Mouse (Mus musculus): ENCODE results near the gene March10. TPM values are rescaled to one million over a fixed set of nuclear protein-coding genes. Genes with fewer than 3 reads are reported as not detected.
A peak's percentile ranks its signal among the peaks of the same experiment; 100 is the strongest.

The March10 gene
- polyA plus RNA-seq, 1 experiment from 2014 or later: not detected

DNA sequence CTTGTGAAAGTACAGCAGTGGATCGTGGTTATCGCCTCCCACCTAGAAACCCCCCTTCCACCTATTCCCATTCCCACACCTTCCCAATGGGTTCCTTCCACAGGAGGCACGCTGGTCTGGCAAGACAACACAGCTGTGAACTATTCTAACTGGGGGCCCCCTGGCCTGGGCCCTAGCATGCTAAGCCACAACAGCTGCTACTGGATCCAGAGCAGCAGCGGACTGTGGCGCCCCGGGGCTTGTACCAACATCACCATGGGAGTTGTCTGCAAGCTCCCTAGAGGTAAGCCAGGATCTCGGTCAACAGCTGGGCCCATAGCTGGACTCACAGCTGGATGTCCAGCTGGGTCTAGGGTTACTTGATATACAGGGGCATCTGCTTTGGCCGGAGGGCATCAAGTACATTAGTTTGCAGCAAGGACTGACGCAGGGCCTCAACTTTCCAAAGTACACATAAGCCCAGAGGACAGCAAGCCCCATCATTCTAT lies 108.0 kb downstream of the March10 start:
- H3K27ac ChIP-seq (ENCODE audit: low read length): no peak overlapping the region
- H3K4me3 ChIP-seq (replicated peaks; ENCODE audit: low read length): no peak overlapping the region
- no peak overlapping the region for H3K9ac ChIP-seq (ENCODE audit: low read length)
- WGBS: 88% methylated on average over 9 of the region's 9 CpGs
- ATAC-seq (ENCODE audit: insufficient read depth, low FRiP score): no peak
- no peaks in the 10 kb centered on the region for H3K36me3 ChIP-seq (ENCODE audit: control insufficient read depth, insufficient read depth, low read length)
- H3K9me3 ChIP-seq (replicated peaks; ENCODE audit: control insufficient read depth, low read length): no peaks in the 10 kb centered on the region
- H3K4me1 ChIP-seq (ENCODE audit: control insufficient read depth, insufficient read depth, low read length): peaks cover 14% of the 10 kb centered on the region
- H3K4me2 ChIP-seq (ENCODE audit: low read depth, low read length): no peak overlapping the region
- no peaks in the 10 kb centered on the region for H3K27me3 ChIP-seq (ENCODE audit: control insufficient read depth, insufficient read depth, low read length)

DNA sequence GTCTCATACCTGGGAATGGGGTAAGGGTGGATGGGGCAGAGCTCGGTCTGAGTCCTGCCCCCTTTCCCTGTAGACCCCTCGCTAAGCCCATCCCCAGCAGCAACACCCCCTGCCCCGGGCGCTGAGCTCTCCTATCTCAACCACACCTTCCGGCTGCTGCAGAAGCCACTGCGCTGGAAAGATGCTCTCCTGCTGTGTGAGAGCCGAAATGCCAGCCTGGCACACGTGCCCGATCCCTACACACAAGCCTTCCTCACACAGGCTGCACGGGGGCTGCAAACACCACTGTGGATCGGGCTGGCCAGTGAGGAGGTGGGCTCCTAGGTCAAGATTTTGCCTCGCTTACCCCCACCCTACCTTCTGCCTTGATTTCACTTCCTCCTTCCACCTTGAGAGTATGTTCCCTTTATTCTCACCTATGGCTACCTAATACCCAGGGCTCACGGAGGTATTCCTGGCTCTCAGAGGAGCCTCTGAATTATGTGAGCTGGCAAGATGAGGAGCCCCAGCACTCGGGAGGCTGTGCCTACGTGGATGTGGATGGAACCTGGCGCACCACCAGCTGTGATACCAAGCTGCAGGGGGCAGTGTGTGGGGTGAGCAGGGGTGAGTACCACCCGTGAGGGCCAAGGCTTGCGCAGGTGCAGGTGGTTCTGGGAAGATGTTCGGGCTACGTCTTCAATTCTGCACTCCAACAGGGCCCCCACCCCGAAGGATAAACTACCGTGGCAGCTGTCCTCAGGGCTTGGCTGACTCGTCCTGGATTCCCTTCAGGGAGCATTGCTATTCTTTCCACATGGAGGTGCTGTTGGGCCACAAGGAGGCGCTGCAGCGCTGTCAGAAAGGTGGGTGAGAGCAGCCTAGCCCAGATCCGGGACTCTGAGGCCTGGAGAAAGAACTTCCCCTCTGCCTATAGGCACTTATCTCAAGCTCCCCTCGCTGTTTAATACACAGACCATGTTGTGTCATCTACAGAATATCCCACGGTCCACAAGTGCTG lies 109.1 kb downstream of the March10 start:
- H3K9ac ChIP-seq (ENCODE audit: low read length): no peak overlapping the region; the same call in 1 of the 2 replicates
- no peaks in the 10 kb centered on the region for H3K27me3 ChIP-seq (ENCODE audit: control insufficient read depth, insufficient read depth, low read length)
- H3K27ac ChIP-seq (ENCODE audit: low read length): no peak overlapping the region
- H3K36me3 ChIP-seq (ENCODE audit: control insufficient read depth, insufficient read depth, low read length): no peaks in the 10 kb centered on the region
- H3K4me2 ChIP-seq (ENCODE audit: low read depth, low read length): no peak overlapping the region
- H3K9me3 ChIP-seq (replicated peaks; ENCODE audit: control insufficient read depth, low read length): no peaks in the 10 kb centered on the region
- ATAC-seq (ENCODE audit: insufficient read depth, low FRiP score): peak; percentile 55; the same call in 1 of the 2 replicates
- H3K4me3 ChIP-seq (replicated peaks; ENCODE audit: low read length): no peak overlapping the region
- peaks cover 3% of the 10 kb centered on the region for H3K4me1 ChIP-seq (ENCODE audit: control insufficient read depth, insufficient read depth, low read length)
- 56% methylated on average over 28 of the region's 28 CpGs for WGBS

GRCm38 (mm10) chr11:105345284-105345683 lies 111.3 kb downstream of the March10 start:
- Histone ChIP-seq H3K4me2 (ENCODE audit: low read depth, low read length) (no peak overlapping the region), H3K9me3 (replicated peaks; ENCODE audit: control insufficient read depth, low read length) (no peaks in the 10 kb centered on the region), H3K4me3 (replicated peaks; ENCODE audit: low read length) (no peak overlapping the region), H3K9ac (ENCODE audit: low read length) (no peak overlapping the region), H3K27me3 (ENCODE audit: control insufficient read depth, insufficient read depth, low read length) (no peaks in the 10 kb centered on the region), H3K27ac (ENCODE audit: low read length) (no peak overlapping the region), H3K36me3 (ENCODE audit: control insufficient read depth, insufficient read depth, low read length) (no peaks in the 10 kb centered on the region), H3K4me1 (ENCODE audit: control insufficient read depth, insufficient read depth, low read length) (no peaks in the 10 kb centered on the region)
- no peak for ATAC-seq (ENCODE audit: insufficient read depth, low FRiP score)
- 81% methylated on average over 2 of the region's 2 CpGs for WGBS

- no peaks in the 10 kb centered on the region for H3K36me3 ChIP-seq (ENCODE audit: control insufficient read depth, insufficient read depth, low read length)
- no peak overlapping the region for H3K27ac ChIP-seq (ENCODE audit: low read length)
- no peaks in the 10 kb centered on the region for H3K27me3 ChIP-seq (ENCODE audit: control insufficient read depth, insufficient read depth, low read length)
- H3K4me2 ChIP-seq (ENCODE audit: low read depth, low read length): no peak overlapping the region
- no peak overlapping the region for H3K9ac ChIP-seq (ENCODE audit: low read length)
- H3K4me3 ChIP-seq (replicated peaks; ENCODE audit: low read length): no peak overlapping the region
- WGBS: 76% methylated on average over 12 of the region's 12 CpGs
- H3K9me3 ChIP-seq (replicated peaks; ENCODE audit: control insufficient read depth, low read length): no peaks in the 10 kb centered on the region
- no peak for ATAC-seq (ENCODE audit: insufficient read depth, low FRiP score)
- no peaks in the 10 kb centered on the region for H3K4me1 ChIP-seq (ENCODE audit: control insufficient read depth, insufficient read depth, low read length)
These were observed 117.7 kb downstream of the March10 start for GRCm38 (mm10) chr11:105338596-105339390.

- 43% methylated on average over 8 of the region's 8 CpGs for WGBS
- Histone ChIP-seq H3K36me3 (ENCODE audit: control insufficient read depth, insufficient read depth, low read length) (no peaks in the 10 kb centered on the region), H3K27ac (ENCODE audit: low read length) (no peak overlapping the region; the same call in 1 of the 2 replicates), H3K4me1 (ENCODE audit: control insufficient read depth, insufficient read depth, low read length) (peaks cover 5% of the 10 kb centered on the region; the same call in 1 of the 2 replicates), H3K27me3 (ENCODE audit: control insufficient read depth, insufficient read depth, low read length) (no peaks in the 10 kb centered on the region), H3K4me2 (ENCODE audit: low read depth, low read length) (no peak overlapping the region), H3K9me3 (replicated peaks; ENCODE audit: control insufficient read depth, low read length) (no peaks in the 10 kb centered on the region), H3K4me3 (replicated peaks; ENCODE audit: low read length) (no peak overlapping the region), H3K9ac (ENCODE audit: low read length) (no peak overlapping the region)
- peak; percentile 47; the same call in 1 of the 2 replicates for ATAC-seq (ENCODE audit: insufficient read depth, low FRiP score)
These were observed 122.5 kb downstream of the March10 start for GRCm38 (mm10) chr11:105333867-105334670.

DNA sequence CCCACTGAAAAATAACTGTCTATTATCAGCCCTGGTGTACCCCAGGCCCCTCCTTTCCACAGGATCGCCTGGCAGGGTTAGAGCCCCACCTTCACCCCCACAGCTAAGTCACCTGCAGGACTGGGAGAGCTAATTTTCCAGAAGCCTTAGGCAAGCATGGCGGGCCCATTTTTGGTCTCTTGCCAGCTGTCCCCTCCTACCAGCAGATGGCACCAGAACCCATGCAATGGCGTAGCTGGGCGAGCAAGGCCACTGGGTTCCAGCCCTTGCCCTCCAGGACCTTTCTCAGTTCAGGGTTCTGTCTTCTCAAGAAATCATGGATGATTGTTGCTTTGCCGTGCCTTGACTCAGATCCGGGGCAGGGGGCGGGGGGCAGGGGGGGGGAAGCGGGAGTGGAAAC lies 124.1 kb downstream of the March10 start:
- ATAC-seq (ENCODE audit: insufficient read depth, low FRiP score): no peak
- Histone ChIP-seq H3K4me1 (ENCODE audit: control insufficient read depth, insufficient read depth, low read length) (peaks cover 5% of the 10 kb centered on the region; the same call in 1 of the 2 replicates), H3K9me3 (replicated peaks; ENCODE audit: control insufficient read depth, low read length) (no peaks in the 10 kb centered on the region), H3K27me3 (ENCODE audit: control insufficient read depth, insufficient read depth, low read length) (no peaks in the 10 kb centered on the region), H3K4me2 (ENCODE audit: low read depth, low read length) (no peak overlapping the region), H3K27ac (ENCODE audit: low read length) (no peak overlapping the region), H3K9ac (ENCODE audit: low read length) (no peak overlapping the region), H3K36me3 (ENCODE audit: control insufficient read depth, insufficient read depth, low read length) (no peaks in the 10 kb centered on the region), H3K4me3 (replicated peaks; ENCODE audit: low read length) (no peak overlapping the region)
- 62% methylated on average over 8 of the region's 8 CpGs for WGBS

- 33% methylated on average over 10 of the region's 10 CpGs for whole genome bisulfite sequencing
- H3K27ac ChIP-seq (ENCODE audit: low read length): no peak overlapping the region
These were observed 124.8 kb downstream of the March10 start for GRCm38 (mm10) chr11:105331732-105332131.

DNA sequence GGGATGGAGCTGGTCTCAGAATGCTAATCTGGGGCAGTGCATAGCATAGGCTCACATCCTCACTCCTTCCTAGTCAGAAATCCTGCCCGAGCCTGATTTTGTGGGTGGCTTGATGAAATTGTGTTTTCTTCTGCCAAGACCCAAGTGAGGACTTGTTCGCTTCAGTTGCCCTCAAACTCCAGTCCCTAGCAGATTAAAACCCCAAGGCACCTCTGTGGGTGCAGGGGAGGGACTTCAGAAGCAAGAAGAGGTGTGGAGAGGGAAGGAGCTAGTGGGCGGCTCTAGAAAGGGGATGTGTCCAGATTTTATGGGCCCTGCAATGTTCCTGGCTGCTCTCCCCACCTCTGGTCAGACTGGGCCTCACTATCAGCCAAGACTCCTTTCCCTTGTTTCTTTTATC lies 125.4 kb downstream of the March10 start:
- no peaks in the 10 kb centered on the region for H3K27me3 ChIP-seq (ENCODE audit: control insufficient read depth, insufficient read depth, low read length)
- no peak overlapping the region for H3K4me3 ChIP-seq (replicated peaks; ENCODE audit: low read length)
- no peak for ATAC-seq (ENCODE audit: insufficient read depth, low FRiP score)
- no peak overlapping the region for H3K9ac ChIP-seq (ENCODE audit: low read length)
- H3K36me3 ChIP-seq (ENCODE audit: control insufficient read depth, insufficient read depth, low read length): no peaks in the 10 kb centered on the region
- WGBS: 83% methylated on average over 3 of the region's 3 CpGs
- peaks cover 5% of the 10 kb centered on the region; the same call in 1 of the 2 replicates for H3K4me1 ChIP-seq (ENCODE audit: control insufficient read depth, insufficient read depth, low read length)
- H3K27ac ChIP-seq (ENCODE audit: low read length): peak overlapping the region; percentile 69; the same call in 1 of the 2 replicates
- H3K9me3 ChIP-seq (replicated peaks; ENCODE audit: control insufficient read depth, low read length): no peaks in the 10 kb centered on the region
- no peak overlapping the region for H3K4me2 ChIP-seq (ENCODE audit: low read depth, low read length)

More at GRCm38 (mm10) chr11:105331732-105332131, 124.8 kb downstream of the March10 start:
- Histone ChIP-seq H3K36me3 (ENCODE audit: control insufficient read depth, insufficient read depth, low read length) (no peaks in the 10 kb centered on the region), H3K4me3 (replicated peaks; ENCODE audit: low read length) (no peak overlapping the region), H3K4me2 (ENCODE audit: low read depth, low read length) (no peak overlapping the region), H3K4me1 (ENCODE audit: control insufficient read depth, insufficient read depth, low read length) (peaks cover 5% of the 10 kb centered on the region; the same call in 1 of the 2 replicates), H3K27me3 (ENCODE audit: control insufficient read depth, insufficient read depth, low read length) (no peaks in the 10 kb centered on the region), H3K9ac (ENCODE audit: low read length) (no peak overlapping the region), H3K9me3 (replicated peaks; ENCODE audit: control insufficient read depth, low read length) (no peaks in the 10 kb centered on the region)
- no peak for ATAC-seq (ENCODE audit: insufficient read depth, low FRiP score)
